Mouse (Mus musculus): Measurements from ENCODE around the gene Gm17720.

DNA sequence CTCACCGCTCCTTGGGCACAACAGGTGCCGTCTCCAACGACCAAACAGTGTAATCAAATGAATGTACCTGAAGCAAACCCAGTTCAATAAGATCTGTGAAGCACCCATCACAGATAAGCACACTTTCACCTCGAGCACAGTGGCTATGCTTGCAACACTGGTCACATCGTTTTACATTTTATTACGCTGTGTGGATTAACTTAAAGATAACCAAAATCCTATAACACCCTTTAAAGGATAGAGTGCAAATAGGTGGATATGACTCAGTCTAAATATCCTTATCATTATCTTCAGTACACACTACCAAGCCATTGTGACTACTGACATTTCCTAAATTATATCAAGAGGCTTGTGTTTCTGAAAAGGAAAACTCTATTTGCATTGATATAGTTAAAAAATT lies 51.3 kb downstream of the Gm17720 start:
- TF ChIP-seq POLR2A (IDR thresholded peaks at IDR 0.05; ENCODE audit: low read depth, low read length): no peak
- TF ChIP-seq CTCF (conservative IDR thresholded peaks at IDR 0.05; ENCODE audit: insufficient read depth, insufficient read length, low read depth, low read length): no peak

Measured in kidney, adult 2 months (tissue).